Mouse (Mus musculus) hematopoietic stem cell, adult 5-6 weeks (primary cell): Measurements from ENCODE around the gene Ttll3. TPM values are rescaled to one million over a fixed set of nuclear protein-coding genes. Genes with fewer than 3 reads are reported as not detected.

Source experiments
- ATAC-seq, 2 experiments: fragments of 125-278 bp in 1 of 2; replicated peaks in 1 of 2; 2 replicates each; pipeline ENCODE4 v1.8.0; 2016 to 2017; ENCODE audit warnings: inconsistent platforms in 2 of 2, mild to moderate bottlenecking in 2 of 2, moderate number of reproducible peaks in 2 of 2, low read depth in 1 of 2, moderate TSS enrichment in 1 of 2; ENCODE audit not compliant: low FRiP score in 2 of 2, poor library complexity in 2 of 2, severe bottlenecking in 2 of 2, insufficient read depth in 1 of 2, low TSS enrichment in 1 of 2
- total RNA-seq: library from RNA; stranded (forward); fragments of 172-1452, 232-1000 nt; gene quantifications from 2 replicates; pipeline ENCODE4 v1.2.3, GENCODE M21; 2017

The Ttll3 gene
- 1.5 and 7.5 TPM in 2 replicates for total RNA-seq

- ATAC-seq: no peak
These were observed at the start of gene Ttll3 for GRCm38 (mm10) chr6:113388960-113389359. TSS of gene Ttll3 (plus strand) at chr6:113389260.

GRCm38 (mm10) chr6:113341574-113341973, 47.5 kb upstream of the Ttll3 start:
- peak; percentile 23 to 40; a peak in 1 of 4 replicates for ATAC-seq

- ATAC-seq: no peak
These were observed 46.8 kb upstream of the Ttll3 start for GRCm38 (mm10) chr6:113342297-113342696.

- ATAC-seq: peak; percentile 85 to 88
These were observed 45.6 kb upstream of the Ttll3 start, which contains the start of gene Camk1 for GRCm38 (mm10) chr6:113343177-113344092. TSS of gene Camk1 (minus strand) at chr6:113343984.

- no peak for ATAC-seq
These were observed 44.7 kb upstream of the Ttll3 start for GRCm38 (mm10) chr6:113344321-113344720.

GRCm38 (mm10) chr6:113346897-113347296, 42.2 kb upstream of the Ttll3 start:
- no peak for ATAC-seq

GRCm38 (mm10) chr6:113350538-113350937, 38.5 kb upstream of the Ttll3 start:
- ATAC-seq: no peak

- ATAC-seq: no peak
These were observed 37.9 kb upstream of the Ttll3 start for GRCm38 (mm10) chr6:113351161-113351560.

- peak; percentile 60 to 65; a peak in 3 of 4 replicates for ATAC-seq
These were observed 37.4 kb upstream of the Ttll3 start for GRCm38 (mm10) chr6:113351653-113352052.

GRCm38 (mm10) chr6:113352820-113353219, 36.2 kb upstream of the Ttll3 start:
- ATAC-seq: no peak

GRCm38 (mm10) chr6:113353696-113354095, 35.4 kb upstream of the Ttll3 start:
- ATAC-seq: no peak

- ATAC-seq: no peak
These were observed 27.6 kb upstream of the Ttll3 start for GRCm38 (mm10) chr6:113361476-113361875.

GRCm38 (mm10) chr6:113362241-113362640, 26.8 kb upstream of the Ttll3 start:
- no peak for ATAC-seq

GRCm38 (mm10) chr6:113364518-113365135, 24.4 kb upstream of the Ttll3 start:
- ATAC-seq: no peak

- ATAC-seq: no peak
These were observed 22.4 kb upstream of the Ttll3 start for GRCm38 (mm10) chr6:113366639-113367038.

- no peak for ATAC-seq
These were observed 21.5 kb upstream of the Ttll3 start for GRCm38 (mm10) chr6:113367574-113367973.

GRCm38 (mm10) chr6:113368124-113368523, 20.9 kb upstream of the Ttll3 start:
- no peak for ATAC-seq

- no peak for ATAC-seq
These were observed 20.5 kb upstream of the Ttll3 start for GRCm38 (mm10) chr6:113368577-113368976.
